Mouse (Mus musculus) MEL-GATA-1-ER (cell line): ENCODE data around the gene Gm21996.
"Not testable (repeated sequence)": the region's sequence is repeated elsewhere in the genome, so short reads cannot be mapped to it uniquely, and the experiment has no call there.

Experiments
- DNase-seq: peaks from one replicate; pipeline ENCODE4 v3.0.0-alpha.2; 2012; ENCODE audit warnings: low read depth; ENCODE audit errors: extremely low read depth

The Gm21996 gene

DNA sequence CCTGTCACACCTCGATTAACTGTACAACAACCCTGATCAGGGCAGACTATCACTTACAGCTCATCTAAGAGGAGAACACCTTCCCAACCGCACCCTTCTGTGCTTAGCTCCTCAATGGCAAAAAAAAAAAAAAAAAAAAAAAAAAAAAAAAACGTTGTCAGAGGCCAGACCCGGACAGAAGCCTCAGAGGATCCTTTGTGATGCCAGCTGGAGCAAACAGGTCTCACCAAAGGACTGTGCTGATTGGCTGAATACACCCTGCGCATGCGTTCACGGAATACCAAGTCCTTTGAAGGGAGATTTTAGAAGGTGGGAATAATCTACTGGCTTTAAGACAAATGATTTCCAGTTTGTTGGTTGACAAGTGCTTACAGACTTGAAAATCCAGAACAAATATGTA, at the start of gene Gm21996:
TSS of gene Gm21996 (minus strand) at position 101 of the 400 bp plus-strand sequence.
- DNase-seq = not testable (repeated sequence)
